ENCODE assay signal across 19 mouse cellular contexts in the genomic region with DNA sequence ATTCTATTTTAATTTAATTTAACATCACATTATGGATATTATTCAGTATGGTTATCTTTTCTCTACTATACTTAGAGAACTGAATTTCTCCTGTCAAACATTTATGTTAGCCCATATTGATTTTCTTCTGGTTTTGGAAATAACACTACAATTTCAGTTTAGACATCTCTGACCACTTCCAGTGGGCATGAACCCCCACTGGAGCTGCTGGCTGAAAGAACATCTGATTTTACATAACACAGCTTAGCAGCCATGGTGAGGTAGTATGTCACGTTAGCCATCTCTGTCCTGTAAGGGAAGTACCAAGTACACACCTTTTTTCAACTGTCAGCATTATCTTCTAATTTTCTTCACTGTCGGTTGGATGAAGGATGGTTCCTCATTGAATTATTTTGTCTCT. TPM values are rescaled to one million over a fixed set of nuclear protein-coding genes. Genes with fewer than 3 reads are reported as not detected.
DNase-seq lines count a peak whose midpoint lies in the region; TF ChIP-seq lines count a peak whose summit lies in the region.
"Had no signal": no experiment of that assay in that cellular context is flagged by ENCODE, and none has a peak within 500 bp of the region (broad histone marks: within the 10 kb centered on the region; RNA-seq: fewer than 3 reads in every experiment).

A gene (plus strand): TSS at position 301 of the 400 bp plus-strand sequence.

- no peak for TF ChIP-seq CTCF in layer of hippocampus, adult 2 months (conservative IDR thresholded peaks at IDR 0.05)

- no peak within 1 kb of the TSS for H3K4me3 ChIP-seq in layer of hippocampus, adult 2 months

- H3K27ac ChIP-seq in layer of hippocampus, adult 2 months, result peak within 1 kb of the TSS; percentile 20; the same call in 1 of the 2 replicates

- DNase-seq in layer of hippocampus, adult 2 months (ENCODE audit: low spot score in 2 of 2), result no peak
- no peak for DNase-seq in layer of hippocampus, adult 9-11 months
- DNase-seq: adrenal gland, adult 2 months; adrenal gland, adult 8-10 months; adrenal gland, postnatal 10 days; adrenal gland, postnatal 14 days; adrenal gland, postnatal 25 days; adrenal gland, postnatal 36 days; B cell, adult 2 months; cerebellum, adult 11 months; cerebellum, adult 11-12 months; cerebellum, adult 18-20 months; cerebellum, adult 2 months had no signal

RNA-seq across cellular contexts. Expression of the gene that starts here (rescaled TPM):
- total RNA-seq in layer of hippocampus, adult 2 months (2021), result not detected
- total RNA-seq: adrenal gland, adult 18-20 months; adrenal gland, adult 2 months; adrenal gland, adult 8-10 months; adrenal gland, postnatal 10 days; adrenal gland, postnatal 14 days; adrenal gland, postnatal 25 days; adrenal gland, postnatal 36 days; adrenal gland, postnatal 4 days; CH12.LX; ES-E14; G1E; MEL had no signal
